Mouse (Mus musculus) myocyte (in vitro differentiated cells): ENCODE data around the gene Amot.

ENCODE experiments used
- MAX ChIP-seq: IDR thresholded peaks from one replicate; pipeline ENCODE4 v1.6.1; 2011; ENCODE audit warnings: low read depth, mild to moderate bottlenecking, control low read depth
- MYOG ChIP-seq, 3 experiments: IDR thresholded peaks; one replicate each; pipeline ENCODE4 v1.6.1; 2011; ENCODE audit warnings: control low read depth in 2 of 3, low read depth in 2 of 3, mild to moderate bottlenecking in 2 of 3; ENCODE audit not compliant: insufficient read length in 2 of 3, control insufficient read depth in 1 of 3, insufficient read depth in 1 of 3
- POLR2A ChIP-seq: IDR thresholded peaks from one replicate; pipeline ENCODE4 v1.6.1; 2011; ENCODE audit warnings: low read depth, mild to moderate bottlenecking, control low read depth, moderate library complexity; ENCODE audit not compliant: insufficient read length
- POLR2AphosphoS2 ChIP-seq: IDR thresholded peaks from one replicate; pipeline ENCODE4 v1.6.1; 2011; ENCODE audit warnings: low read depth, control low read depth; ENCODE audit not compliant: insufficient read length
- SRF ChIP-seq: IDR thresholded peaks from one replicate; pipeline ENCODE4 v1.6.1; 2011; ENCODE audit warnings: low read depth; ENCODE audit not compliant: control insufficient read depth, insufficient read length
- TCF12 ChIP-seq: IDR thresholded peaks from one replicate; pipeline ENCODE4 v1.6.1; 2011; ENCODE audit warnings: mild to moderate bottlenecking, control low read depth; ENCODE audit not compliant: poor library complexity, insufficient read depth, severe bottlenecking

DNA sequence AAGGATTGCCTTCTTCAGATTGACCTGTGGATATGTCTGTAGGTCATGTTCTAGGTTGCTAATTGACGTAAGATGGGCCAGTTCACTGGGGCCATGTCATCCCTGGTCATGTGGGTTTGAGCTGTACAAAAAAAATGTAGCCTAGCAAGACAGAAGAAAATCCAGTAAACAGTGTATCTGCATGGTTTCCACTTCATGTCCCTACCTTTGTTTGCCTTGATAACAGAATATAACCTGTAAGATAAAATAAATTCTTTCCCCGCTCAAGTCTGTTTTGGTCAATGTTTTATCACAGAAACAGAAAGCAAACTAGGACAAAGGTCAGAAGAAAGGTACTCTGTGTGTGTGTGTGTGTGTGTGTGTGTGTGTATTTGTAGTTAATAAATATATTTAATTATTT, 63.5 kb downstream of the Amot start:
- TF ChIP-seq TCF12 (no peak), SRF (no peak), MYOG (IDR thresholded peaks at IDR 0.05; ENCODE audit: control insufficient read depth in 1 of 3, insufficient read depth in 1 of 3, insufficient read length in 2 of 3, low read depth in 2 of 3) (no peak), POLR2AphosphoS2 (no peak), MAX (no peak), POLR2A (no peak)
